9 mouse cellular contexts compared by ENCODE assay signal in genomic region chr19:46275307-46275706, GRCm38 (mm10). TPM values are rescaled to one million over a fixed set of nuclear protein-coding genes. Genes with fewer than 3 reads are reported as not detected.
DNase-seq lines count a peak whose midpoint lies in the region; ATAC-seq and TF ChIP-seq lines count a peak whose summit lies in the region.
"Had no signal": no experiment of that assay in that cellular context is flagged by ENCODE, and none has a peak within 500 bp of the region (broad histone marks: within the 10 kb centered on the region; RNA-seq: fewer than 3 reads in every experiment).

No protein-coding gene starts in this region.

- H3K4me3 ChIP-seq in embryonic facial prominence, embryonic 11.5 days (ENCODE audit: low read depth, low read length): no peak overlapping the region
- H3K4me3 ChIP-seq in embryonic facial prominence, embryonic 10.5 days: no peak overlapping the region
- no peak overlapping the region for H3K4me3 ChIP-seq in spleen, adult 2 months (ENCODE audit: extremely low read depth, insufficient read depth, insufficient read length)
- H3K4me3 ChIP-seq: lung, embryonic 15.5 days had no signal

- no peak overlapping the region for H3K4me2 ChIP-seq in embryonic facial prominence, embryonic 11.5 days (ENCODE audit: low read depth, low read length)
- H3K4me2 ChIP-seq: lung, embryonic 15.5 days had no signal

- no peak for TF ChIP-seq POLR2A in spleen, adult 2 months (IDR thresholded peaks at IDR 0.05; ENCODE audit: low read depth, low read length)

- peaks cover 4% of the 10 kb centered on the region for H3K36me3 ChIP-seq in embryonic facial prominence, embryonic 11.5 days (replicated peaks; ENCODE audit: control insufficient read depth, insufficient read depth, low read depth, low read length)
- H3K36me3 ChIP-seq in embryonic facial prominence, embryonic 10.5 days (replicated peaks): peaks cover 77% of the 10 kb centered on the region
- peaks cover 15% of the 10 kb centered on the region for H3K36me3 ChIP-seq in spleen, adult 2 months (ENCODE audit: control insufficient read depth, insufficient read depth, low read length)

- H3K27me3 ChIP-seq in embryonic facial prominence, embryonic 11.5 days (ENCODE audit: control insufficient read depth, insufficient read depth, low read length): no peaks in the 10 kb centered on the region
- no peaks in the 10 kb centered on the region for H3K27me3 ChIP-seq in embryonic facial prominence, embryonic 10.5 days (replicated peaks; ENCODE audit: low read depth, poor library complexity, severe bottlenecking)
- no peaks in the 10 kb centered on the region for H3K27me3 ChIP-seq in spleen, adult 2 months (ENCODE audit: control insufficient read depth, insufficient read depth, low read length)
- H3K27me3 ChIP-seq: lung, embryonic 15.5 days had no signal

- H3K27ac ChIP-seq in embryonic facial prominence, embryonic 11.5 days (replicated peaks; ENCODE audit: low read depth, low read length): no peak overlapping the region
- no peak overlapping the region for H3K27ac ChIP-seq in embryonic facial prominence, embryonic 10.5 days (replicated peaks)
- H3K27ac ChIP-seq in spleen, adult 2 months (ENCODE audit: insufficient read depth, low read length): no peak overlapping the region
- H3K27ac ChIP-seq: lung, embryonic 15.5 days had no signal

- peak; percentile 16 for DNase-seq in embryonic facial prominence, embryonic 11.5 days (ENCODE audit: low spot score)
- DNase-seq in embryonic facial prominence, embryonic 10.5 days (ENCODE audit: low spot score): no peak
- DNase-seq in spleen, adult 2 months (ENCODE audit: low read depth in 1 of 2, low spot score in 2 of 2): peak in 1 of 2 experiments; percentile 10
- no peak for DNase-seq in spleen, postnatal 36 days (ENCODE audit: low spot score in 2 of 2)
- peak; percentile 14 for DNase-seq in embryo, embryonic 11 days
- DNase-seq in thymus, postnatal 25 days: peak; percentile 40
- no peak for DNase-seq in right cerebral cortex, adult 18-20 months

- TF ChIP-seq CTCF in spleen, adult 2 months (IDR thresholded peaks at IDR 0.05; ENCODE audit: extremely low read depth, insufficient read depth, insufficient read length, insufficient replicate concordance): peak; percentile 22; the same call in 1 of the 2 replicates

- no peak for ATAC-seq in embryonic facial prominence, embryonic 11.5 days (replicated peaks; ENCODE audit: insufficient number of reproducible peaks, low FRiP score, low TSS enrichment, low read depth)
- ATAC-seq in megakaryocyte, adult 5-6 weeks (ENCODE audit: poor library complexity, severe bottlenecking): no peak

- H3K9ac ChIP-seq in embryonic facial prominence, embryonic 11.5 days (replicated peaks; ENCODE audit: low read length): no peak overlapping the region
- H3K9ac ChIP-seq: lung, embryonic 15.5 days had no signal

- no peaks in the 10 kb centered on the region for H3K4me1 ChIP-seq in embryonic facial prominence, embryonic 11.5 days (ENCODE audit: control insufficient read depth, insufficient read depth, low read length)
- H3K4me1 ChIP-seq in embryonic facial prominence, embryonic 10.5 days: no peaks in the 10 kb centered on the region
- no peaks in the 10 kb centered on the region for H3K4me1 ChIP-seq in spleen, adult 2 months (ENCODE audit: control insufficient read depth, insufficient read depth, insufficient read length)
- H3K4me1 ChIP-seq: lung, embryonic 15.5 days had no signal

- no peaks in the 10 kb centered on the region for H3K9me3 ChIP-seq in embryonic facial prominence, embryonic 11.5 days (replicated peaks; ENCODE audit: control insufficient read depth, low read length)
- no peaks in the 10 kb centered on the region for H3K9me3 ChIP-seq in embryonic facial prominence, embryonic 10.5 days
- H3K9me3 ChIP-seq: lung, embryonic 15.5 days had no signal

RNA-seq across cellular contexts. Expression of gene Nfkb2, which starts 28.8 kb away (rescaled TPM):
- 5.0 and 5.4 TPM in 2 replicates for polyA plus RNA-seq in embryonic facial prominence, embryonic 11.5 days (2014; fragmentation: Nextera tagmentation; extraction: Ambion mirVana)
- 5.6 and 5.7 TPM in 2 replicates for polyA plus RNA-seq in embryonic facial prominence, embryonic 10.5 days (2016; fragmentation: Nextera tagmentation; extraction: Ambion mirVana)
- polyA plus RNA-seq in spleen, adult 2 months (2012; rRNA removed): 145 and 196 TPM in 2 replicates
- 8.1 and 10.0 TPM in 2 replicates for total RNA-seq in megakaryocyte, adult 5-6 weeks (2015)
- 14.6 and 20.3 TPM in 2 replicates for total RNA-seq in megakaryocyte, adult 5-6 weeks (2017)

RNA-seq across cellular contexts. Expression of gene Psd, which starts 51.6 kb away (rescaled TPM):
- 4.8 and 5.0 TPM in 2 replicates for polyA plus RNA-seq in embryonic facial prominence, embryonic 11.5 days (2014; fragmentation: Nextera tagmentation; extraction: Ambion mirVana)
- 2.5 and 3.5 TPM in 2 replicates for polyA plus RNA-seq in embryonic facial prominence, embryonic 10.5 days (2016; fragmentation: Nextera tagmentation; extraction: Ambion mirVana)
- polyA plus RNA-seq in spleen, adult 2 months (2012; rRNA removed): 3.6 and 4.7 TPM in 2 replicates
- 0.11 and 0.36 TPM in 2 replicates for total RNA-seq in megakaryocyte, adult 5-6 weeks (2015)
- not detected in 2 replicates for total RNA-seq in megakaryocyte, adult 5-6 weeks (2017)

RNA-seq across cellular contexts. Expression of gene Fbxl15, which starts 52.7 kb away (rescaled TPM):
- 15.0 and 18.0 TPM in 2 replicates for polyA plus RNA-seq in embryonic facial prominence, embryonic 11.5 days (2014; fragmentation: Nextera tagmentation; extraction: Ambion mirVana)
- polyA plus RNA-seq in embryonic facial prominence, embryonic 10.5 days (2016; fragmentation: Nextera tagmentation; extraction: Ambion mirVana): 17.1 and 17.2 TPM in 2 replicates
- polyA plus RNA-seq in spleen, adult 2 months (2012; rRNA removed): 12.1 and 16.4 TPM in 2 replicates
- 1.9 and 2.1 TPM in 2 replicates for total RNA-seq in megakaryocyte, adult 5-6 weeks (2015)
- total RNA-seq in megakaryocyte, adult 5-6 weeks (2017): 1.3 and 1.8 TPM in 2 replicates

Comparison
In these comparisons a context has a peak if more than half of its experiments do, and no peak if none do; other contexts are left out.
1. DNase-seq: peak in embryonic facial prominence, embryonic 11.5 days (single experiment), embryo, embryonic 11 days (single experiment) and thymus, postnatal 25 days (single experiment); none in embryonic facial prominence, embryonic 10.5 days (single experiment), spleen, postnatal 36 days (0 of 2) and right cerebral cortex, adult 18-20 months (single experiment).
2. RNA of gene Nfkb2, which starts 28.8 kb away (polyA plus RNA-seq): 145 to 196 TPM in spleen, adult 2 months; 5.6 to 5.7 TPM in embryonic facial prominence, embryonic 10.5 days and 5.0 to 5.4 TPM in embryonic facial prominence, embryonic 11.5 days; every median in the first group is over 10 times any median in the second.